Mouse (Mus musculus): ENCODE data around the gene Tdrd5.

GRCm38 (mm10) chr1:156221327-156221726, 82.1 kb downstream of the Tdrd5 start:
- TF ChIP-seq CTCF (IDR thresholded peaks at IDR 0.05 in 2 of 3, conservative IDR thresholded peaks at IDR 0.05 in 1 of 3; ENCODE audit: control insufficient read depth in 1 of 3, insufficient read depth in 1 of 3, low read depth in 2 of 3, low read length in 3 of 3, poor library complexity in 1 of 3, severe bottlenecking in 1 of 3) (no peak), POLR2A (IDR thresholded peaks at IDR 0.05; ENCODE audit: control insufficient read depth in 1 of 2, insufficient read depth in 1 of 2, low read depth in 1 of 2, low read length in 2 of 2, poor library complexity in 1 of 2) (no peak), TBP (IDR thresholded peaks at IDR 0.05; ENCODE audit: low read depth, low read length) (no peak)

Data from MEL (cell line).